Mouse (Mus musculus): Measurements from ENCODE around the gene Olfr1. TPM values are rescaled to one million over a fixed set of nuclear protein-coding genes. Genes with fewer than 3 reads are reported as not detected.

Gene Olfr1
- not detected for polyA plus RNA-seq (2014; fragmentation: Illumina TruSeq; extraction: RNeasy Lipid Tissue Mini Kit (QIAGEN cat#74804); ENCODE audit: low replicate concordance)

DNA sequence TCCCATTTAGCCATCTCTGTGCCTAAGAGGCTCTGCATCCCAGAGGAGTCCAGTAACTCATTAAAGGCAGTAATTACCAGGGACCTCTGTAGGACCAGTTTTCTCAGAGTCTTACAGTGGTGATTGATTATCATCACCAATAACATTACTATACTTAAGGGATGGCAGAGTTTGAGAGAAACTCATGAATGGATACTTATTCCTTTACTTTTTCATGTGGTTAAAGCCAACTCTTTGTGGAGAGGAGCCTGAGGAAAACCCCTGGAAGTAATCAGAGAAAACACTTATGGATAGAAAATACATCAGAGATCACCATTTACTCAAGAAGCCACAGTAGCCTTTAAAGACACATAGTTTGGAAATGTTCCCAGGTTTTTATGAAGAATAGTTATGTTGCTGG, at the start of gene Olfr1:
Gene Olfr1, minus strand, starts transcription at position 101 of the 400 bp plus-strand sequence.

DNA sequence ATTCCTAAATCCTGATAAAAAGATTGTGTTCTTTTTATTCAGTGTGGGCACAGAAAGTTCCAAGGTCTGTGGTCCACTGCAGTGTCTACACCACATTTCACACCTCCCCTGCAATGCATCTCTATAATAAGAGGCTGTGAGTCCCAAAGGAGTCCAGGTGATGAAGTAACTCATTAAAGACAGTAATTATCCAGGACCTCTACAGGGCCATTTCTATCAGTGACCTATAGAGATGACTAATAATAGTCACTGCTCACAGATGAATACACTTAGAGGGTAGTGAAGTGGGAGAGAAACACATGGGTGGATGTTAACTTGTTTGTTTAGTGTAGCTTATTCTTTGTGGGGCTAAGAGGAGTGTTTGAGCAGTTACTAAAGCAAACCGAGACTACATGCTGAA, 29.0 kb upstream of the Olfr1 start, which contains the start of gene Olfr378:
Gene Olfr378, minus strand, starts transcription at position 101 of the 400 bp plus-strand sequence.

GRCm38 (mm10) chr11:73370946-73371345, 28.5 kb downstream of the Olfr1 start, which contains the start of gene Olfr376:
TSS of gene Olfr376 (plus strand) at chr11:73371246.

DNA sequence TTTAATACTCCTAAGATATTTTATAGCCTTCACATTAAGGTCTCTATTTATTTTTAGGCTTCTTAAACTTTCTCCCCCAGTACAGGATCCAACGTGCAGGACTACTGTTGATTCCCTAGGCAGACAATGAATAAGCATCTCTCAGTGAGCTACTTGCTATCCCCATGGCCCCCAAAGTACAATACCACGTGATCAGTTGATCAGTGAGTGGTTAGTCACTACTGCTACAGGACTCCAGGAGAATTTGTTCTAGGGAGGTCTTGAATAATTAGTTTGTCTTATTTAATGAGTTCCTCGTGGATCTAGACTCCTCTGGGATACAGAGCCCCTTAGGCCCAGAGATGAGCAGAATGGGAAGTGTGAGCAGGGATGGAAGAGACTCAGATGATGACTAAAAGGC, 48.9 kb downstream of the Olfr1 start, which contains the start of gene Olfr20:
Gene Olfr20, plus strand, starts transcription at position 301 of the 400 bp plus-strand sequence.

Other genes with a start within 250 kb of the Olfr1 start
- not detected for gene P2rx5, start 239.2 kb downstream of the Olfr1 start, polyA plus RNA-seq (2014; fragmentation: Illumina TruSeq; extraction: RNeasy Lipid Tissue Mini Kit (QIAGEN cat#74804); ENCODE audit: low replicate concordance)
- gene Emc6, start 222.6 kb downstream of the Olfr1 start, polyA plus RNA-seq (2014; fragmentation: Illumina TruSeq; extraction: RNeasy Lipid Tissue Mini Kit (QIAGEN cat#74804); ENCODE audit: low replicate concordance): 23.2 TPM
- 62.9 TPM for gene Tax1bp3, start 222.5 kb downstream of the Olfr1 start, polyA plus RNA-seq (2014; fragmentation: Illumina TruSeq; extraction: RNeasy Lipid Tissue Mini Kit (QIAGEN cat#74804); ENCODE audit: low replicate concordance)
- gene Ctns, start 200.6 kb downstream of the Olfr1 start, polyA plus RNA-seq (2014; fragmentation: Illumina TruSeq; extraction: RNeasy Lipid Tissue Mini Kit (QIAGEN cat#74804); ENCODE audit: low replicate concordance): 12.0 TPM
- gene Shpk, start 200.2 kb downstream of the Olfr1 start, polyA plus RNA-seq (2014; fragmentation: Illumina TruSeq; extraction: RNeasy Lipid Tissue Mini Kit (QIAGEN cat#74804); ENCODE audit: low replicate concordance): 10.2 TPM
- not detected for gene Trpv1, start 165.3 kb downstream of the Olfr1 start, polyA plus RNA-seq (2014; fragmentation: Illumina TruSeq; extraction: RNeasy Lipid Tissue Mini Kit (QIAGEN cat#74804); ENCODE audit: low replicate concordance)
- gene Trpv3, start 132.2 kb downstream of the Olfr1 start, polyA plus RNA-seq (2014; fragmentation: Illumina TruSeq; extraction: RNeasy Lipid Tissue Mini Kit (QIAGEN cat#74804); ENCODE audit: low replicate concordance): 0.33 TPM
- 438 TPM for gene Aspa, start 70.0 kb downstream of the Olfr1 start, polyA plus RNA-seq (2014; fragmentation: Illumina TruSeq; extraction: RNeasy Lipid Tissue Mini Kit (QIAGEN cat#74804); ENCODE audit: low replicate concordance)
- not detected for gene Gm49340, start 69.9 kb downstream of the Olfr1 start, polyA plus RNA-seq (2014; fragmentation: Illumina TruSeq; extraction: RNeasy Lipid Tissue Mini Kit (QIAGEN cat#74804); ENCODE audit: low replicate concordance)
- 1.3 TPM for gene Spata22, start 69.9 kb downstream of the Olfr1 start, polyA plus RNA-seq (2014; fragmentation: Illumina TruSeq; extraction: RNeasy Lipid Tissue Mini Kit (QIAGEN cat#74804); ENCODE audit: low replicate concordance)
- not detected for gene Olfr20, start 48.8 kb downstream of the Olfr1 start, polyA plus RNA-seq (2014; fragmentation: Illumina TruSeq; extraction: RNeasy Lipid Tissue Mini Kit (QIAGEN cat#74804); ENCODE audit: low replicate concordance)
- gene Olfr376, start 28.4 kb downstream of the Olfr1 start, polyA plus RNA-seq (2014; fragmentation: Illumina TruSeq; extraction: RNeasy Lipid Tissue Mini Kit (QIAGEN cat#74804); ENCODE audit: low replicate concordance): not detected
- gene Olfr378, start 28.9 kb upstream of the Olfr1 start, polyA plus RNA-seq (2014; fragmentation: Illumina TruSeq; extraction: RNeasy Lipid Tissue Mini Kit (QIAGEN cat#74804); ENCODE audit: low replicate concordance): not detected
- not detected for gene Olfr380, start 57.9 kb upstream of the Olfr1 start, polyA plus RNA-seq (2014; fragmentation: Illumina TruSeq; extraction: RNeasy Lipid Tissue Mini Kit (QIAGEN cat#74804); ENCODE audit: low replicate concordance)
- not detected for gene Olfr381, start 92.0 kb upstream of the Olfr1 start, polyA plus RNA-seq (2014; fragmentation: Illumina TruSeq; extraction: RNeasy Lipid Tissue Mini Kit (QIAGEN cat#74804); ENCODE audit: low replicate concordance)
- gene Olfr382, start 117.6 kb upstream of the Olfr1 start, polyA plus RNA-seq (2014; fragmentation: Illumina TruSeq; extraction: RNeasy Lipid Tissue Mini Kit (QIAGEN cat#74804); ENCODE audit: low replicate concordance): not detected
- not detected for gene Olfr385, start 193.4 kb upstream of the Olfr1 start, polyA plus RNA-seq (2014; fragmentation: Illumina TruSeq; extraction: RNeasy Lipid Tissue Mini Kit (QIAGEN cat#74804); ENCODE audit: low replicate concordance)
- not detected for gene Olfr384, start 199.0 kb upstream of the Olfr1 start, polyA plus RNA-seq (2014; fragmentation: Illumina TruSeq; extraction: RNeasy Lipid Tissue Mini Kit (QIAGEN cat#74804); ENCODE audit: low replicate concordance)